Mouse (Mus musculus) hindbrain, embryonic 13.5 days (tissue): ENCODE data around the gene Tmem200a. TPM values are rescaled to one million over a fixed set of nuclear protein-coding genes. Genes with fewer than 3 reads are reported as not detected.
"Not testable (repeated sequence)": the region's sequence is repeated elsewhere in the genome, so short reads cannot be mapped to it uniquely, and the experiment has no call there.

ENCODE experiments used
- ATAC-seq: fragments of 200-750 bp; cut with Nextera tagmentation; 2 replicates; pipeline ENCODE4 v1.8.0; 2017; ENCODE audit warnings: moderate TSS enrichment; ENCODE audit not compliant: low FRiP score
- H3K27ac ChIP-seq: fragments of 300-500 bp; sonication (generic); 2 replicates; pipeline ENCODE4 v1.5.1; 2015; ENCODE audit warnings: inconsistent platforms, mild to moderate bottlenecking, moderate library complexity
- H3K27me3 ChIP-seq: fragments of 300-500 bp; sonication (generic); 2 replicates; pipeline ENCODE4 v1.6.1; 2015; ENCODE audit warnings: mild to moderate bottlenecking, inconsistent platforms
- H3K36me3 ChIP-seq: fragments of 300-500 bp; sonication (generic); 2 replicates; pipeline ENCODE4 v1.6.1; 2015; ENCODE audit warnings: mild to moderate bottlenecking, inconsistent platforms
- H3K4me1 ChIP-seq: fragments of 300-500 bp; sonication (generic); replicated peaks from 2 replicates; pipeline ENCODE4 v1.6.1; 2015; ENCODE audit warnings: inconsistent platforms
- H3K4me2 ChIP-seq: fragments of 300-500 bp; sonication (generic); 2 replicates; pipeline ENCODE4 v1.6.1; 2015; ENCODE audit warnings: inconsistent platforms, mild to moderate bottlenecking, moderate library complexity
- H3K4me3 ChIP-seq: fragments of 300-500 bp; sonication (generic); 2 replicates; pipeline ENCODE4 v1.5.1; 2015; ENCODE audit warnings: mild to moderate bottlenecking, inconsistent platforms
- H3K9ac ChIP-seq: fragments of 300-500 bp; sonication (generic); 2 replicates; pipeline ENCODE4 v1.6.1; 2015; ENCODE audit warnings: mild to moderate bottlenecking, inconsistent platforms
- H3K9me3 ChIP-seq: fragments of 300-500 bp; sonication (generic); 2 replicates; pipeline ENCODE4 v1.6.1; 2016; ENCODE audit warnings: inconsistent platforms
- WGBS: fragments of 180-500 bp; shearing (Covaris S2); methylation state at CpG from one replicate; pipeline ENCODE4 v1.1.7; 2015; 5-methylcytosine and 5-hydroxymethylcytosine counted together
- polyA plus RNA-seq: library from polyadenylated mRNA; unstranded; fragments of >200 nt; fragmentation: Nextera tagmentation; extraction: Ambion mirVana; gene quantifications from 2 replicates; pipeline ENCODE4 v1.2.1, GENCODE M21; 2015

The Tmem200a gene
- polyA plus RNA-seq, 1 experiment from 2014 or later, result 25.4 TPM

DNA sequence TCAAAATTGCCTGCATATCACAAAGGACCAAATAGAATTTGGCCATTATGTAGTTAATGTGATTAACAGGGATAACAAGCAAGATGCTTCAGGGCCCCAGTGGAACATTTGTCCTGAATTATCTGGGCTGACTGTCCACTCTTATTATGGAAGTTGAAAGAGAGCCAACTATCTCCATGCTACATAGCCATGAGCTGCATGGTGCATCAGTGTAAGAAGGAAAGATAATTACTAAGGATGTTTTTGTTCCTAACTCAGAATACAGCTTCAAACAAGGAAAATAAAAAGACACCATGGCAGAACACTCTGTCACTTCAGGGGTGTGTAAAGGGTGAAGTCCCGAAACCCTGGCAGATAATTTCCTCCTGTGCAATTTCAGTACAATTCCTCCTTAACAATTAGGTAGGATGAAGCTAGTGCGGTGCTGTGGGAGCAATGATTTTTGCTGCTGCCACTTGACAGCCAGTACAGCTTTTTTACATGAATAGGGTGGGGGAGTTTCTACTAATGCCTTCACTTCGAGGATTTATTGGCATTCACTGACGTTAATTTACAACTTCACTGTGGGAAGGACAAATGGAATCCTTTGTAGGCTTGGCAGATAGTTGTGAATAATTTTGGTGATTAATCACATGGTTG is 158.1 kb downstream of the Tmem200a start:
- no peak overlapping the region for H3K9ac ChIP-seq

DNA sequence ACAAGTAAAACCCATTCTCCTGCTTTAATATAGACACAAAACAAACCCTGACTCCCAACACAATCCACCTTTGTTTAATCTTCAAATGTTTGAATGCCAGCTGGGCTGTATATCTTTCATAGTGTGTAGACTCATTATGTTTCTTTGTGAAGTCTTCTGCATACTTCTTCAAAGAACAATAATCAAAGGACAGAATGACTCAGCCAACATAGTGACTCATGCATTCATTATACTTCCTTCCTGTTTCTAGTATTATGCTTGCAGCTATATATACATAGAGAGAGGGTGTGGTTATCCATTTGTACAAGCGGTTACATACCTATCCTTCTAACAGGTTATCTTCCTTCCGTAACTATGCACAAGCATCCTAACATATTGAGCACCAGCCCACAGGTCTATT is 160.7 kb downstream of the Tmem200a start:
- H3K4me1 ChIP-seq, result peaks cover 8% of the 10 kb centered on the region
- no peak overlapping the region for H3K4me3 ChIP-seq
- H3K27me3 ChIP-seq, result no peaks in the 10 kb centered on the region
- H3K9ac ChIP-seq, result no peak overlapping the region
- H3K36me3 ChIP-seq, result no peaks in the 10 kb centered on the region
- H3K27ac ChIP-seq, result no peak overlapping the region
- ATAC-seq, result no peak
- H3K9me3 ChIP-seq, result no peaks in the 10 kb centered on the region
- 80% methylated on average over 2 of the region's 2 CpGs for WGBS
- no peak overlapping the region for H3K4me2 ChIP-seq

More for the DNA sequence above, 158.1 kb downstream of the Tmem200a start:
- Histone ChIP-seq H3K27me3 (no peaks in the 10 kb centered on the region), H3K9me3 (no peaks in the 10 kb centered on the region), H3K27ac (no peak overlapping the region), H3K4me3 (no peak overlapping the region), H3K36me3 (no peaks in the 10 kb centered on the region), H3K4me2 (no peak overlapping the region), H3K4me1 (peaks cover 8% of the 10 kb centered on the region)
- WGBS, result 28% methylated on average over 4 of the region's 4 CpGs
- ATAC-seq, result peak; percentile 59; the same call in 1 of the 2 replicates

DNA sequence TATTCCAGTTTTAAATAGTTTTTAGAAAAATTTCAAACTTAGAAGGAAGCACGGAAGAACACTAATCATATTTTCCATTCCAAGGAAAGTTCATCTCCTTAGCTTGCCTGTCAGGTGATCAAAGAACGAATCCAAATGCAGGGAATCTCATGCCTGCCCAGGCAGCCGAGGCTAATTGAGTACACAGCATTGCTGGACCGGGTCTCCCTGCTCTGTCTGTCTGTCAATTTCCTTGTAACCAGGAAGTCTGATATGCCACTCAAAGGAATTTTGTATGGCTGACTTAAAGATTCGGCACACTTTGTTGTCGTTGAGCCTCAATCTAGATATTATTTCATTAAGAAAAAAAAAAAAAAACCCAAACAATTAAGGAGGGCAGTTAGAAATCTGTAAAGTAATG is 168.6 kb downstream of the Tmem200a start:
- H3K4me2 ChIP-seq, result no peak overlapping the region
- WGBS, result 50% methylated on average over 6 of the region's 6 CpGs
- no peaks in the 10 kb centered on the region for H3K27me3 ChIP-seq
- no peaks in the 10 kb centered on the region for H3K36me3 ChIP-seq
- H3K4me1 ChIP-seq, result no peaks in the 10 kb centered on the region
- H3K9ac ChIP-seq, result no peak overlapping the region
- ATAC-seq, result no peak
- no peak overlapping the region for H3K4me3 ChIP-seq
- H3K27ac ChIP-seq, result no peak overlapping the region
- H3K9me3 ChIP-seq, result no peaks in the 10 kb centered on the region

DNA sequence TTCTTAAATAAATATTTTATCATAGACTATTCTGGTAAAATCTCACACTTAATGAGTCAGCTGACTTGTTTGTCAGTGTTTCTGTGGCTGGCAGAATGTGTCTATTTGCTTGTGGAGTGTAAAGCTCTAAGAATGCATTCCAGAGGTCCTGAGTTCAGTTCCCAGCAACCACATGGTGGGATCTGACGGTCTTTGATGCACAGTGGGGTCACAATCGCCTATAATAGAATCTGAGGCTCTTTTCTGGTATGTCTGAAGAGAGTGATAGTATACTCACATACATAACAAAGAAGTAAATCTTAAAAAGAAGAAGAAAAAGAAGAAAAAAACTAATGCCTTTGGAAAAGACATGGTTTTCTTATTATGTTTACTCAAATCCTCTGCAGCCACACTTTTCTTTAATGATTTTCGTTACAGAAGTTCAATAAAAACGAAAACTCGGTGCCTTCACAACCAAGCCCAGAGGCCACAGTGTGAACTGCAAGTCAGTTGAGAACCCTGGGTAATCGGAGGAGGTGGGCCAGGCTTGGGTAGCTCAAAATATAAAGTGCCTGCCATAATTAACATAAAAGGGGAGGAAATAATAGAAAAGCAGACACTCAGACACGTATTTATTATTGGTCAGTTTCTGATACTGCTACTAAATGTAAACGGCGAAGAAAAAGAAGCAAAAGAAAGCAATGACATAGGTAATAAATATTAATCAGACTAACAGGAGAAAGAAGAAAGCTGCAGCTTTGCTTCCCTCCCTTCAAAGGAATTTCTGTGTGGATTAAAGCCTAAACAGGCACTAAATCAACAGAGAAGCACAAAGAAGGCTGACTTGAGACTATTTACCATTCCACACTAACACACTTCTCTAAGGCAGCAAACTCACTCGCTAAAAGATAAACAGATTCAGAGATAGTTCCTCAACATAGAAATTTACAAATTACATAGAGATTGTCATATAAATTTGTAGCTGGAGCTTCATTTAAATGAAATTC is 170.5 kb downstream of the Tmem200a start:
- H3K4me3 ChIP-seq, result no peak overlapping the region
- H3K4me1 ChIP-seq, result no peaks in the 10 kb centered on the region
- H3K27me3 ChIP-seq, result no peaks in the 10 kb centered on the region
- no peak overlapping the region for H3K27ac ChIP-seq
- H3K9me3 ChIP-seq, result no peaks in the 10 kb centered on the region
- H3K36me3 ChIP-seq, result no peaks in the 10 kb centered on the region
- no peak overlapping the region for H3K9ac ChIP-seq
- H3K4me2 ChIP-seq, result no peak overlapping the region
- 43% methylated on average over 10 of the region's 10 CpGs for WGBS
- ATAC-seq, result no peak

DNA sequence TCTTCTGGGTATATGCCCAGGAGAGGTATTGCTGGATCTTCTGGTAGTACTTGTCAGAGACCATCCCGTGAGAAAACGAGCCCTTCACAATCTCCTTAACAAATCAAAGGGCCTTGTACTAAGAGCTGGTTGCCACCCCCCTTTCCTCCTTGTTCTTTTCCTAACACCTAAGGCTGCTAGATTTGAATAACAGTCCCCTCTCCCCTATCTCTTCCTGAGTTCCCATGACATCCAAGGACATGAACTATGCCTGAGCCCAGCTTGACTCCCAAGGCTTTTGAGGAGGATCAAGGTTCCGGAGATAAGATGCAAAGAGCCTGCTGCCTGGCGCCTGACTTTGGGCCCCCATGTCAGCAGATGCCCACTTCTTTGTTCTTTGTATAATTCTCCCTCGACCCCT is 184.7 kb downstream of the Tmem200a start:
- ATAC-seq, H3K36me3 ChIP-seq, H3K9me3 ChIP-seq, H3K4me1 ChIP-seq, H3K27me3 ChIP-seq, H3K27ac ChIP-seq, H3K9ac ChIP-seq, H3K4me3 ChIP-seq, H3K4me2 ChIP-seq: not testable (repeated sequence)
- WGBS, result 90% methylated on average over 5 of the region's 5 CpGs

DNA sequence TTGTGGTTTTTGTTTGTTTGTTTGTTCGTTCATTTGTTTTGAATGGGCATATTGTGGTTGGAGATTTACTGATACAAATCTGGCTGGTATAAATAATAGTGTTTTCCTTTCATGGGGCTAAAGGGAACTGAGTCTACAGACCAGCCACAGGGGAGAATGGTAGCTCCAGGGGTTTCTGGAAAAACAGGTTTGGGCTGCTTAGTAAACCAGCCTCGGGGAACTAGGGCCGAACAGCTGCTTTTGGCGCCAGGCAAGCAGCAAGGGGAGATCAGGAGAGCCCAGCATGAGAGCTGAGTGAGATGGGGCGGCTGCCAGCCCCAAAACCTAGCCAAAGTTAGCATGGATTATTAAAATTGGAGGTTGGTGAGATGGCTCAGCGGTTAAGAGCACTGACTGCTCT is 191.6 kb downstream of the Tmem200a start:
- 45% methylated on average over 6 of the region's 6 CpGs for WGBS
- H3K36me3 ChIP-seq, result no peaks in the 10 kb centered on the region
- no peak overlapping the region for H3K4me3 ChIP-seq
- H3K27me3 ChIP-seq, result no peaks in the 10 kb centered on the region
- no peak overlapping the region for H3K27ac ChIP-seq
- H3K4me2 ChIP-seq, result no peak overlapping the region
- no peaks in the 10 kb centered on the region for H3K9me3 ChIP-seq
- ATAC-seq, result no peak
- H3K4me1 ChIP-seq, result no peaks in the 10 kb centered on the region; the same call in 1 of the 2 replicates
- H3K9ac ChIP-seq, result no peak overlapping the region

DNA sequence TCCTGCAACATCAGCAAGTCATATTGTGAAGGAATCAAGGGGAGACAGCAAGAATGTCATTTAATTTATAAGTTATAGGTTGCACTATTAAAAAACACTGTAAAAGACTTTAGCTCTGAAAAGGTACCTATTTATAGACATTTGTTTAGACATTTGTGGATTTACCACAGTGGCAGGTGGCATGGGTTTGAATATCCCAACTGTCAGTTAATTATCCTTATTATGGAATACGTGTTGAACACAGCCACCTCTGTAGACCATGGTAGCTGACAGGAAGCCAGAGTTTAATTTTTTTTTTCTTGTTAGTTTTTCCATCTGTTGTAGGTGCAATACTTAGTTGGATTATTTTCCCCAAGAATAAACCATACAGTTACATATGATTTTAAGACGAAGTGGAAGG is 194.3 kb downstream of the Tmem200a start:
- Histone ChIP-seq H3K9ac (no peak overlapping the region), H3K27ac (no peak overlapping the region), H3K36me3 (no peaks in the 10 kb centered on the region), H3K4me3 (no peak overlapping the region), H3K27me3 (no peaks in the 10 kb centered on the region), H3K4me2 (no peak overlapping the region), H3K9me3 (no peaks in the 10 kb centered on the region), H3K4me1 (no peaks in the 10 kb centered on the region; the same call in 1 of the 2 replicates)
- 85% methylated on average over 2 of the region's 2 CpGs for WGBS
- ATAC-seq, result no peak

DNA sequence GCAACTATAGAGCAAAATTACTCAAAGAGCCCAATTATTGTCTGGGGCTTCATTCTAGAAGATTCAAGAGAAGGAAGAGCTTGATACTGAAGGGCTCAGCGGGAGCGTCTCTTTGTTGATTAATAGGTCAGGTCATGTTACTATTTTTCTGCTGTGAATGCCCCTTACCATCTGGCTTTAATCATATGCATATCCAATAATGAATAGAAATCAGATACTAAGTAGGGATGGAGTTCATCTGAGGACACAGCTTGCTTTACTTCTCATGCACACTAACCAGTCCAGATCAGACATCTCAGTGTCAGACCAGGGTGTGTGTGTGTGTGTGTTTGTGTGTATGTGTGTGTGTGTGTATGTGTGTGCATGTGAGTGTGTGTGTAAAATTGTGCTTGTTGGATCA is 201.1 kb downstream of the Tmem200a start:
- no peak for ATAC-seq
- Histone ChIP-seq H3K27ac (no peak overlapping the region), H3K4me3 (no peak overlapping the region), H3K9ac (no peak overlapping the region), H3K36me3 (no peaks in the 10 kb centered on the region), H3K4me1 (peaks cover 2% of the 10 kb centered on the region; the same call in 1 of the 2 replicates), H3K27me3 (no peaks in the 10 kb centered on the region), H3K9me3 (no peaks in the 10 kb centered on the region), H3K4me2 (no peak overlapping the region)
- 31% methylated on average over 2 of the region's 2 CpGs for WGBS

DNA sequence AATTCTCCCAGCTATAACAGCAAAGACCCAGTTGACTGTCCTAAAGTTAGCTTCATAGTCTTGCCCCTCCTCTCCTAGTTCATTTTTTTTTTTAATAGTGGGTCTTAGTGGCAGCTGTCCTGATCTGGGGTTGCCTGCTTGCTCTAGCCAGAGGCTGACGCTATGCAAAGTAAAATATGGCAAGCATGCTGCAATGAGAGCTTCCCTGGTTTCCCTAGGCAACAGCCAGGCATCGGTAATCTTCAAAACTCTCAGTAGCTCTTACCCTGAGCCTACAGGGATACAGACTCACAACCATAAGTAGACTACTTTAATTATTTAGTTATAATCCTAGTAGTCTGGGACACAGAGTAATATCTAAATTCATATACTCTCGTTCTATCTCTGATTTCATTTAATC is 202.0 kb downstream of the Tmem200a start:
- Histone ChIP-seq H3K9ac (no peak overlapping the region), H3K9me3 (no peaks in the 10 kb centered on the region), H3K27me3 (no peaks in the 10 kb centered on the region), H3K4me1 (0 out of 2 replicates have a peak, but pooled peaks cover 2% of the 10 kb centered on the region), H3K4me2 (no peak overlapping the region), H3K4me3 (no peak overlapping the region), H3K27ac (no peak overlapping the region), H3K36me3 (no peaks in the 10 kb centered on the region)
- WGBS, result 54% methylated on average over 3 of the region's 3 CpGs
- no peak for ATAC-seq

DNA sequence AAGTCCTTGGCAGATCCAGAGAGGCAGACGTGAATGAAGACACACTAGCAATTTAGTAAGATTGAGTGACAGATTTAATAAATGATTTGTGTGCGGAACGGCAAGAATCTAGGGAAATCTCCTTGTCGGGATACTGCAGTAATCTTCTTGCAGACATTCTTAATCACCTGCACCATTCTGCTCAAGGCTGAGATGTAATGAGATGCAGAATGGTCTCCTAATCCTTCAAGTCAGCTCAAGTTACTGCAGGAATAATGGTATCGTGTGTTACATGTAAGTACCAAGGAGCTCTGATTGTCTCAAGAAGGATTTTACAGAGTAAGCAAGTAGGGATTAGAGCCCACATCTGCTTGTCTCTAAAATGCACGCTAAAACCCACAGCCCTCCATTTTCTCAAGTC is 210.1 kb downstream of the Tmem200a start:
- no peak; the same call in 1 of the 2 replicates for ATAC-seq
- no peaks in the 10 kb centered on the region for H3K4me1 ChIP-seq
- H3K4me2 ChIP-seq, result no peak overlapping the region
- no peak overlapping the region for H3K27ac ChIP-seq
- no peaks in the 10 kb centered on the region for H3K27me3 ChIP-seq
- WGBS, result 68% methylated on average over 6 of the region's 6 CpGs
- no peak overlapping the region for H3K4me3 ChIP-seq
- H3K9ac ChIP-seq, result no peak overlapping the region
- H3K9me3 ChIP-seq, result no peaks in the 10 kb centered on the region
- H3K36me3 ChIP-seq, result no peaks in the 10 kb centered on the region
